Mouse (Mus musculus) thymus, postnatal 36 days (tissue): ENCODE measurements around the gene Rnaseh2c.

Experiments used
- DNase-seq, 2 experiments: peaks; one replicate each; pipeline ENCODE4 v3.0.0; 2022; ENCODE audit warnings: mixed read lengths in 2 of 2

The Rnaseh2c gene

DNA sequence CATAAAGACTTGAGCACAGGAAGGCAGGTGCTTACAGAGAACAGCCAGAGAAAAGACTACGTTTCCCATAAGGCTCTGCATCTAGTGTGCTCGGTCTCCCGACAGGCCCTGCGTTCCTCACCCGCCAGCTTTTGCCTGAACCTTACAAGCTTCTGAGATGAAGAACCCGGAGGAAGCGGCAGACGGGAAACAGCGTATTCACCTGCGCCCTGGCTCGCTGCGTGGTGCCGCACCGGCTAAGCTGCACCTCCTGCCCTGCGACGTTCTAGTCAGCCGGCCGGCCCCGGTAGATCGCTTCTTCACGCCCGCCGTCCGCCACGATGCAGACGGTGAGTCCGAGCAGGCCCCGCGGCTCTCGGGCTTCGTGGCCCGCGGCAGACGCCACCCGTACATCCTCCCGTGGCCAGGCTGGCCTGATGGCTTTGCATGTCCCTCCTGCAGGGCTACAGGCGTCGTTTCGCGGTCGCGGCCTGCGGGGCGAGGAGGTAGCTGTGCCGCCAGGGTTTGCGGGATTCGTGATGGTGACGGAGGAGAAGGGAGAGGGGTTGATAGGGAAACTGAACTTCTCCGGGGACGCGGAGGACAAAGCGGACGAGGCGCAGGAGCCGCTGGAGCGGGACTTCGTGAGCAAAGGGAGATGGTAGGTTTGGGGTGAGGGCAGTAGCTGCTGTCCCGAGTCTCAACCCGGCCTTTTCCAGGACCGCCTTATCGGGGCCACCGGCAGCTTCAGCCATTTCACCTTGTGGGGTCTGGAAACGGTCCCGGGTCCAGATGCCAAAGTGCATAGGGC, at the start of gene Rnaseh2c:
Gene Rnaseh2c, plus strand, starts transcription at position 122 of the 790 bp plus-strand sequence.
- peak; percentile 83 to 88 for DNase-seq

DNA sequence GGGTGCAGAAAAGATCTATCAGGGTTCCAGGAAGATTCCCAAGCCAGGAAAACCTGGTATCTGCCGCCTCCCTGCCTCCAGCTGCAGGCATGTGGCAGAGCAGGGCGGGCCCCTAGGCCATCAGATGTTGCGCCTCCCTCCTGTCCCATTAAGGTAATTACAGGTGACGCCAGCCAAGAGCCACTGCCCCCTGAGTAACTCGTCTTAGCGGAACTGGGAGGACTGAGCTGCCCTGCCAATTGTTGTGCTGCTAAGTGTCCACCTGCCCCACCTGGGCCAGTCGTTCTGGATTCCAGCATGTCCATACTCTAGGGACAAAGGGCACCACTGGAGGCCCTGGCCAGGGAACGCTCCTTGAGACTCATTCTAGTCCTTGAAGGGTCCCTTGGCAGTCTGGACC, 47.9 kb upstream of the Rnaseh2c start:
- DNase-seq, result no peak

DNA sequence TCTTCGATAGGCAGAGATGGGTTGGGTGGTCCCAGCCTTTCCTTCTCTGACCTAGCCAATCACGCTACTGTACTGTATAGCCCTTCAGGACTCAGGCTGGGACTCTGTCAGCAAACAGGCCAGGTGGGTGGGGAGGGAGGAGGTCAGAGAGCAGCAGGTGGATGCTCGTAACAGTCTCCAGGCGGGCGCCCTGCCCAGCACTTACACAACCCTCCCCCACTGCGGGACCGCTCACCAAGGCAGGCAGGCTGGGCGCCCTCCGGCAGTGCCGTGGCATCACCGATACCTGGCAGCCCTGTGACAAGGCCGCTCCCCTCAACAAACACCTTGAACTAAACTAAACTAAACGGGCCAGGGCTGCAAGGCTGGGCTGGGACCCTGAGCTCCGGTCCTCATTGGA, 47.5 kb upstream of the Rnaseh2c start:
- no peak for DNase-seq

DNA sequence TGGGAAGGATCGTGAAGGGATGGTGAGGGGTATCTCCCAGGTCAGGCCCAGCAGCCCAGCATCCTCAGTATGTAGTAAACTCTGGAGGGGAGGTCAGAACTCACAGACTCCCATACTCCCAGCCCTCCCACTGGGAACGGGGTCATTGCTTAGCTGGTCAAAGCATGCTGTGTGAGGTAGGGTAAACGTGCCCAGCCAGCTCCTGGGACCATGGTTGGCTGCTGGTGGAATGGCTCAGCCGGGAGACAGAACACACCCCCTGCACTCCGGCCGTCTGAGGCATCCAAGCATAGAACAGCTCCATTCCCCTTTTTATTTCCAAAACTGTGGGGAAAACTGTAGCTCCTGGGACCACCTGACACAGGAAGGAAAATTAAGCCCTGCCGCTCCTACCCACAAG, 43.5 kb upstream of the Rnaseh2c start:
- DNase-seq, result no peak

DNA sequence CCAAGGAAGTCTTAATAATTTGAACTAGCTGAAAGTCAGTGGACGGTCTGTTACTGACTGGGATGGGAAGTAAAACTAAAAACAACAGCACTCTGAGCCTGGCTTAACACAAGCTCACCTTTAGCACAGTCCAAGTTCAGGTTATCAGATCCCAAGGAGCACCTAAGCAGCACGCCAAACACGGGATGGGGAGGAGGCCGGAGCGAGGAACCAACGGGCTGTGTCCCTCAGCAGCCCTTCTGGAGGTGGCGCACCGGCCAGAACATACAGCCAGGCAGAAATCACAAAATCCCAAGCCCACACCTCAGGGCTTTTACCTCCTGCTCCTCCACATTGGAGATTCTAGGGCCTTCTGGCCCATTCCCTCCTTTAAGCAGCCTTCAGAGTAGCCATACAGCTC, 42.9 kb upstream of the Rnaseh2c start:
- DNase-seq, result no peak

DNA sequence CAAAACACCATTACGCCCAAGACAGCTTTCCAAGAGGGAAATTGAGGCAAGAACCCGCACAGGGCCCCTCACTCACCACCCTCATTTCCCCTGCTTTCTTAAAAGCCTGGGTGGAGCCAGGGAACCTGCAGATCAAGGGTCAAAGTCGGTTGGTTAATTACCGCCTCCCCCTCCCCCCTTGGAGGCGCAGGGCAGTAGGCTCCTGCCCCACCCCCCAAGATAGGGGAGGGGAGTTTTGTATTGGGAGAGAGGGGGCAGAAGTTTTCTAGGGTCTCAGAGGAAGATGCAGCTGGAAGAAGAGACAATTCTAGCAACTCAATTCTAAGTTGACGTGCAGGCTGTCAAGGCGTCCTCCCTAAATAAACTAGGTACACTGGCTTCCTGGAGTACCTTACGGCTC, 42.4 kb upstream of the Rnaseh2c start:
- no peak for DNase-seq

DNA sequence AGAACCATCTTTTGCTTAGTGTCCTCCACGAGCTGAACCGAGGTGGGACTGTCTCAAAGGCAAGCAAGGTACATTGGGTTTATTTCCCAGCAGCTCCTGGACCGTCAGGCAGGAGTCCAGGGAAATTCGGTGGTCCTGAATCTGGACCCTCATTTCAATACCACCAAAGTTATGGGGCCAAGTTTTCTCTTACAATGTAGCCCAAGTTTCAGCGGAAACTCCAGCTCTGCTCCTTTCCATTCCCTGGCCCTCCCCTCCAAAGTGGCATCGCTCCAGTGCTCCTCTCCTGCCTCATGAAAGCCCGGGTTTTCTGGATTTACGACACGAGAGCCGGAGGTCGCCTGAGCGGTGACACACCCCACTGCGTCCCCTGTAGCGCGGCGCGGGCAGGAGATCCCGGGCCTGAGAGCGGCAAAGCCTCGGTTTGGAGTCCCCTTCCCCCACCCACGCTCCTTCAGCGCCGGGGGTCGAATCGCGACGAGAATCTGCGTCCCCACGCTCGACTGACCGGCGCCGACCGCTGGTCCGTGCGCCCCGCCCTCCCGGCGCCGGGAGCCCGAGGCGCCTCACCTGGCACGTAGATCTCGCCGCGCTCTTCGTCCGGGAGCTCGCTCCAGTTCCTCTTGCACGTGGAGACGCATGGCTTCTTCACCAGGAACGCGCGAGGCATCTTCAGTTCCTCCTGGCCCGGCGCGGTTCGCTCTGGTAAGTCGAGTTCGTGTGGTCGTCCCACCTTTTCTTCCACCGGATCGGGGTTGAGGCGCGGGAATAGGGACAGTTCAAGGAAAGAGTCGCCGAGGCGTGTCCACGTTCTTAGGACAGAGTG, 41.8 kb upstream of the Rnaseh2c start:
- no peak for DNase-seq

DNA sequence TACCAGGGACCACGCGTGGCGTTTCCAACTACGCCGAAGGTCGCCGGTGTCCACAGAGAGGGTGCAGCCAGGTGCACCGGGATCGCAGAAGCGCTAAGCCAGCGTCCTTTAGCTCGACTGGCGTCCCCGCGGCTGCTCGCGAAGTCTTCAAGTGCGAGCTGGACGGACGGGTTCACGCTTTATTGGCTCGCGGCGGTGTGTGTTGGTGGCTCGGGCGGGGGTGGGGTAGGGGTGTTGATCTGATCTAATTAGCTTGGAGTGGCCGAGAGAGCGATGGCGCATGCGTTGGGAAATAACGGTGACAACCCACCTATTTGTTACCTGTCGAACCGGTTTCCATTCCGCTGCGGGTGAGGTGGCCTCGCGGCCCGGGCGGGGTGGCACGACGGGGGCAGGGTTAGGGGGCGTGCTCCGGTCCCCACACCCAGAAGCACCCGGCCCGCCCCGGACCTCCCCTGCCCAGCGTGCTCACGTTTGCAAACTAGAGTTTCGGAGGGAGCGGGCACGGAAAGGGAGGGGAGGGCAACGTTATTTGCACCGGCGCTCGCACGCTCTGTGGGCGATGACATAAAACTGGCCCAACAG, 41.1 kb upstream of the Rnaseh2c start, which contains the start of gene Ovol1:
Gene Ovol1, minus strand, starts transcription at position 190 of the 585 bp plus-strand sequence.
- DNase-seq, result no peak

DNA sequence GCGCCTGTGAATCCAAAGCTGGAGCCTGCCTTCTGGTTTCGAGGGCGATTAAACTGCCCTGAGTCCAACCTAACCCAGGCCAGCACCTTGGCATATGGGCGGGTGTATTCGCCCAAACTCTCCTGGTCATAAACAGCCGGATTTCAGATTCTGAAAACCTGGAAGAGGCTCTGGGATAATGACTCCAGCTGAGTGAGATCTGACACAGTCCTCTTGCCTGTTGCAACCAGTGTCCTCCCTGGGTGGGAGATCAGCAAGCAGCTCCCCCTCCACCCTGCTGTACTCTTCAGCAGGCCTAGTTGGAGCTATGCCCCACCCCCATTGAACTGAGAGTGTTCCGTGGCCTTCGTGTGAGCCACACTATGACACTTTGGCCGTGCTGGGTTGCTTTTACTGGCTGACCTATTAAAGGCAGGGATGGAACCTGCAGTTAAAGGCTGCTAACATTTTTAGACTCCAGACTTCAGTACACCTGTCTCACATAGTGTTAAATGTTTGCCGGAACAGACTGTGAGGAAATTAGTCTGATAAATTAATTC, 40.4 kb upstream of the Rnaseh2c start:
- DNase-seq, result no peak

DNA sequence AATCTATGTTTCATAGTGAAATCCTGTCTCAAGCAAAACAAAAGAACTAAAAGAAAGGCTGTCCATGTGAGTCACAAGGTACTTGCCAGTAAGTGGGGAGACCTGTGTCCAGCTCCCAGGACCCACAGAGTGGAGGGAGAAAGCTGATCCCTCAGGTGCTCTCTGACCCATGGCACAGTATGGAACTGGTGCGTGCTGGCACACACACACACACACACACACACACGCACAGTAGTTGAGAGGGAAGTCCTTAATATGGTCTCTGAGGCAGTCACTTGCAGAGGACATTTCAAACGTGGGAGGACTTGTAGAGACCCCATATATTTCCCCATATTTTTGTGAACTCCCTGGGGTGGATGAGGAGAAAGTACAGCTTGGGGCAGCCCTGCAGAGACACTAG, 39.8 kb upstream of the Rnaseh2c start:
- DNase-seq, result no peak

DNA sequence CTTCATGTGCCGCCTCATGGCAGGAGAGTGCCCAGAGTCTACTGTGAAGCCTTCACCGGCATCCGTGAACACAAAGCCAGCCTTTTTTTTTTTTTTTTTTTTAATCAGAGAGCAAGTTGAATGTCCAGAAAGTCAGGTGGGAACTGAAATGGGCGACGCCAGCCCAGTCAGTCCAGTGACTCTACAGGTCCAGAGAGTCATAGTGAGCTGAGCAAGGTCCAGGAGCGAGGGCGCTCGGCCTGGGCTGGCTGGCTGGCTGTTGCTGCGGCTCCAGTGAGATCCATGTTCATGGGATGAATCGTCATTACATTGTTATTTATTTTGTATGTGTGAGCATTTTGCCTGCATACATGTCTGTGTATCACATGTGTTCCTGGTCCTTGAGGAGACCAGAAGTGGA, 38.9 kb upstream of the Rnaseh2c start:
- DNase-seq, result no peak

DNA sequence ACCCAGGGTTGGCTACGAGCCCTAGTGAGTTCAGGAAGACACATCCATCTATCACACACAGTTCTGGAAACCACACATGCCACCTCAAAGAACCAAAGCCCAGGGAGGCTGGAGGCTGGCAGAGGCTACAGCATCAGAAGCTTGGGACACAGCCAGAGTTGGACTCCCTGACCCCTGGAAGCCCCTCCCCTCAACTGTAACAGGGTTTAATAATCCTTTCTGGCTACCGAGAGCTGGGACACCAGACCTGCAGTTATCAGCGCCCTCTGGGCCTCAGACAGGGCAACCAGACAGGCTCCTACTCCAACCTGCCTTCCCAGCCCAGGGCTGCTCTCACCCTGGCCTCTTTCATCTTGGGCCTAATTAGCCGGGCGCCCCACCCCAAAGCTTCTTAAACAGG, 35.4 kb upstream of the Rnaseh2c start:
- peak in 1 of 2 experiments; percentile 30 for DNase-seq

DNA sequence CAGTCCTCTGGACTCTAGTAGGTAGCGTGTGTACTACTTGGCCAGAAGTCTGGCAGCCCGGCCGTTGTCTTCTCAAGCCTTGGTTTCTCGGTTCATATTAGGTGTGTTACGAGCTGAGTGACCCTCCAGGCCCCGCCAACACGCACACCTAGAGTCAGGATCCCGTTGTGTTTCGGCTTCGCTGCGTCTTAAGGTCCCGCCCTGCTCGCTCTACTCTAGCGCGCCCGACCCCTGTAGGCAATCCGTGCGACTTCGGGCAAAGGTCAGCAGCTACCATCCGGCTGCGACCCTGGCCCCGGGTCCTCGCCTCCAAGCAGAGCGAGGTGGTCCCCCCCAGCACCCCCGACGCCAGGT, 34.5 kb upstream of the Rnaseh2c start:
- no peak for DNase-seq

DNA sequence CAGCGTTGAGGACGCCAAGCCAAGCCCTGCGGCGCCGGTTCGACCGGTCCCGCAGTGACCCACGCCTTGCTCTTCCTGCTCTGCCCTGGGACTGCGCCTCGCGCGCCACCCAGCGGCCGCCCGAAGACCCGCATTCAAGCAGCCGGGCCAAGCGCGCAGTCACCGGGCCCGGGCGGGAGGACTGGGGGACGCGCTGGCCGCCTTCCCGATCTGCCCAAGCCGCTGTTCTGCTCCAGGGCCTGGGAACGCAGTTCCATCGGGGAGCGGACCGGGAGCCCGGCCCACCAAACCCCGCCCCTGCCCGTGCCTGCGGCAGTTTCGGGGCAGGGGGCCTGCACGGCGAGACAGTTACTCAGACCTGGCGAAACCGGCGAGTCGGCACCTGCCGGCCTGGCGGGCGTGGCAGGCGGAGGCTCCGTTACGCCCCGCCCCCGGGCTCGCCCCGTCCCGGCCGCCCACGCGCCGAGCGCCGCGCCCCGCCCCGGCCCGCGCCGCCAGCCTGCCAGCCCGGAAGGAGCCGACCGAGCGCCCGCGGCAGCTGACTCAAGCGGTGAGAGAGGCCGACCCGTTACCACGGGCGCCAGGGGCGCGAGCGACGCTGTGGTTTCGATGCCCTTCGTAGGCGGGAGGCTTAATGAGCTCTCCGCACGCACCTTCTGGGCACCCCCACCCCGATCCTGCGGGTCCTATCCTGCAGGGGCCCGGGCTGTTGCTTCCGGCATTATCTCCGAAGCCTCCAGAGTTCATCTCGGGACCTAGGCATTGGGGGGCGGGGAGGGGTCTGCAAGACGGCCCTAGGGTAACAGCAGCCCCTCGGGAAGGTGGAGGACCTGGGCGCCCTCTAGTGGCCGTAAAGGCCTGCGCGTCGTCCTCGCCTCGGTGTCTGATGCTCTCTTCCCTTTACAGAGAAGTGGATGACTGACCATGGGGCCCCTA, 33.9 kb upstream of the Rnaseh2c start, which contains the start of gene Ap5b1:
Gene Ap5b1, plus strand, starts transcription at position 492 of the 936 bp plus-strand sequence.
- DNase-seq, result peak; percentile 90 to 93

DNA sequence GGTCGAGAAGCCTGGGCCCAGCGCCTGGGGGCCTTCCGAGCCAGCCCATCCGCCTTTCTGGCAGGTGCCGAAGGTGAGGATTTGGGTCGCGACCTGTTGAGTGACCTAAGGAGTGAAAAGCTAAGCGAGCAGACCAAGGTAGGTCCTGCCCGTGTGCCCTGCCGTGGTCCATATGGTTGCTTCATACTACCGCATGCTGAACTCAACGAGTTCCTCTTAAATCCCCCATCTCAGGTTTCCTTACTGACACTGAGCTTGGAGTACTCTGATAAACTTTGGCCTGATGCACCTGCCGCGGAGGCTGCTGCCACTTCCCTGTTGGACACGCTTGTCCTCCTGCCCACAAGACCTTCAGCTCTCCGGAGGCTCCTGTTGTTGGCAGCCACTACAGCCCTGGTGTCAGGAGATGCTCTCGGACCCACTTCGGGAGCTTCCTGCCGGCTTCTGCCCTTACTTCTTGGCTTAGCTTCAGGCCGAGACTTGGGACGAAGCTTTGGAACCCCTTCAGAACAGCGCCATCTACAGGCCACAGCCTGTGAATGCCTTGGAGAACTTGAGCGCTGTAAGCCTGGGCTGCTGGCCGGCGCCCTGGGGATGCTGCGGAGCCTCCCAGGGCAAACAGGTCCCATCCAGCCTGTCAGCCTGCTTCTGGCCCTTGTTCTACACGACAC, 33.1 kb upstream of the Rnaseh2c start:
- peak; percentile 78 to 79 for DNase-seq

DNA sequence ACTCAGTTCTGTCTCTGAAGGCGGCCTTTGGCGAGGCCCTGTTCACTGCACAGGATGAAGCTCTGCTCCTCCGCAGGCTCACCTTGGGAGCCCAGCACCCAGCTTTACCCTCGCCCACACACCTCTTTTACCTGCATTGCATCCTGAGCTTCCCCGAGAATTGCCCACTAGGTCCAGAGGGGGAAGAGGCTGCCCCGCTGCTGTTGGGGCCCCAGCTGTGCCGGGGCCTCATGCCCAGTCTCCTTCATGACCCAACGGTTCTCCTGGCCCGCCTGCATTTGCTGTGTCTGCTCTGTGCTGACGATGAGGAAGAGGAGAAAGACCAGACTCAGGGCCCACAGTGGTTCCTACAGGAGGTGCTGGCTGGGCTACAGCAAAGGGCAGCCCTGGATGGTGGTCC, 32.2 kb upstream of the Rnaseh2c start:
- DNase-seq, result no peak

DNA sequence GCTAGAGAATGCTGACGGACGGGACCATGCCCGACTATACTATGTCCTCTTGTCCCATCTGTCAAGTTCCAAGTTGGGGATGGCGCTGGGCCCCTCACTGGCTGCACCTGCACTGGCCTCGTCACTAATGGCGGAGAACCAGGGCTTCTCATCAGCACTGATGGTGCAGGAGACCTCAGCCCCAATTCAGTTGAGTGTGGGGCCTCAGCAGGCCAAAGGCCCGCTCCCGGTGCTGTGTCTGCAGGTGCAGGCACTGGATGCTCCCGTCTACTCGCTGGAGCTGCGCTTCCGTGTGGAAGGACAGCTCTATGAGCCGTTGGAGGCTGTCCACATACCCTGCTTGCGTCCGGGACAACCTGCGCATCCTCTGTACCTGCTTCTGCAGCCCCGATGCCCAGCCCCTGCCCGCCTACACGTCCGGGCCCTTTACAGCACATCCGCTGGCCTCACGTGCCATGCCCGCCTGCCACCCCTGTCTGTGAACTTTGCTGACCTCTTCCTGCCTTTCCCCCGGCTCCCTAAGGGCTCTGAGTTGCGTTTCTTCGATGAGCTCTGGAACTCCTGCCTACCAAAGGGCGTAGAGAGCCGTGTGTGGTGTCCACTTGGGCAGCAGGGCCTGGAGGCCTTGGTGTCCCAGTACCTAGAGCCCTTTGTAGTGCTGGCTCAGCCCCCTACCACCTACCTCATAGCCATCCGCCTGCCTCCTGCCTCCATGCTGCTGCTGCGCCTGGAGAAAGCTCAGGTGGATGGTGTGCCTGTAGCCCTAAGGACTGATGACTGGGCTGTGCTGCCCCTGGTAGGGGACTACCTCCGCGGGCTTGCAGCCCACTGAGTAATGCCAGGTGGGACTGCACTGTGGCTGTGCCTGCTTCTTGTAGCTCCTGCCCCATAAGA, 31.1 kb upstream of the Rnaseh2c start:
- peak in 1 of 2 experiments; percentile 23 for DNase-seq

DNA sequence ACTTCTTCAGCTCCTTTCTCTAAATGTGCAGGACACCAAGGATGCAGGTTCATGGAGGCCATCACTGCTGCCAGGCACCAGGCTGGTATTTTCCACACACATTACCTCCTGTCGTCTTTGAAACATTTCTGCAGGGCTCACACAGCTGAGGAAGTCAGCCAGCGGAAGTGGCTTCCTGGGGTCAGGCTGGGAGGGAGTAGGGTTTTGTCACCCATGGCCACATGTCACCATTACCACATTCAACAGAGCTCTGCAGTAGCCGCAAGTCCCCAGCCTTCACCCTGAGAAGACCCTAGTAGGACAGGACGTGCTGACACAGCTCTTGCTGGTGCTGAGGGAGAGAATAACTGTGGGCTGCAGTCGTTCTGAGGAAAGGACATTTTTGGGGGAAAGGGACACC, 29.8 kb upstream of the Rnaseh2c start:
- DNase-seq, result peak; percentile 40 to 58

DNA sequence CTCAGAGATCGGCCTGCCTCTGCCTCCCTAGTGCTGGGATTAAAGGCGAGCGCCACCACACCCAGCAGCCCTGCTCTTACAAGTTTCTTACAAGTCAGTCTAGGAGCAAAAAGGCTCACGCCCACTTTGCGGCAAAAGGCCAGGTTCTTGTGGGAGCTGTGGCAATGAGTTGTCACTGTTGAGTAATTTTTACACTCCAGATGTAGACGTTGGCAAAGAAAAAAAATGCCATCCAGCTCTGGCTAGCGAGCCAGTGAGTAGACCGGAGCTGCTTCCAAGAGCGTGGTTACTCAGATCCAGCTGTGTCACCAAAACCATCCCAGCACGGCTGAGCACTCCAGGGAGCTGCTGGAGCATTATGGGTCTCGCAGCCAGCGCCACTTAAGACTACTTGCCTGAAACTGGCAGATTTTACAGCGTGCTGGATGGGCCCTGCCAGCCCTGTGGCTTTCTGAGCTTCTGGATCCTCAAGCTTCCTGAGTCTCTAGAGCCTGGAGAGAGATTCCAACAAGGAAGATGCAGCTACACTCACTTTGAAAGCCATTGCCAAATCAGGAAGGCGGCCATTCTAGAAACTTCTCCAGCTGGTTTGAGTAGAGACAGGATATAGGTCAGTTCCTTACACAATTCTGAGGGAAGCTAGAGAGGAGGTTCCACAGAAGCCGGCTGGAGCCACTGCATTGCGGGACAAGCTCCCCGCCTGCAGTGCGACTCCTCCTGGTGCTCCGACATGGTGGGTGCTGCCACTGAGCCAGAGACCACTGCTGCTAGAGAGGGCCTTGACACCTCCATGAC, 29.1 kb upstream of the Rnaseh2c start:
- no peak for DNase-seq

DNA sequence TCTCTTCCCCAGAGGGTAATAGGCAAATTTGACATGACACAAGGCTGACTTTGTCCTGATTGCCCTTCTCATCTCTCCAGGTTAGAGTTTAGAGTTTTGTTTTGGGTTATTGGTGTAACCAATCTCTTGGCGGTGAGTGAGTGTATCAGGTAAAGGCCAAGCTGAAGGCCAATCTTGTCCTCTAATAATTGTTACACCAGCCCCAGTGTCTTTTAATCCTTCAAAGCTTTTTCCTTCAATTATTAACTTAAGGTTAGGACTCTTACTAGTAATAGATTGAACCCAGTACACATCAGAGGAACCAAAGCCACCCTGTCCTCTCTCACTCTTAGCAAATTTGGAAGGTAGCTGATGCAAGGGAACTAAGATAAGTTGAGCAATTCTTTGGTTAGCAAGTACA, 26.3 kb upstream of the Rnaseh2c start:
- no peak for DNase-seq
